Mouse (Mus musculus): Measurements from ENCODE around the gene Tia1.
A peak's percentile ranks its signal among the peaks of the same experiment; 100 is the strongest.
"Not testable (repeated sequence)": the region's sequence is repeated elsewhere in the genome, so short reads cannot be mapped to it uniquely, and the experiment has no call there.

Tia1 gene

GRCm38 (mm10) chr6:86404100-86404861 lies at the start of gene Tia1:
TSS of gene Tia1 (plus strand) at chr6:86404219.
- peak; percentile 96 to 98 for DNase-seq

- DNase-seq: no peak
These were observed 49.1 kb upstream of the Tia1 start for GRCm38 (mm10) chr6:86354948-86355347.

- no peak for DNase-seq
These were observed 47.1 kb upstream of the Tia1 start for GRCm38 (mm10) chr6:86356956-86357355.

GRCm38 (mm10) chr6:86360691-86361090 lies 43.3 kb upstream of the Tia1 start:
- peak; percentile 77 to 79 for DNase-seq

GRCm38 (mm10) chr6:86361373-86361772 lies 42.6 kb upstream of the Tia1 start:
- no peak for DNase-seq

GRCm38 (mm10) chr6:86364442-86365141 lies 39.4 kb upstream of the Tia1 start:
- DNase-seq: peak; percentile 76

- DNase-seq: peak; percentile 93
These were observed 38.5 kb upstream of the Tia1 start, which contains the start of gene Fam136a for GRCm38 (mm10) chr6:86365371-86366124. TSS of gene Fam136a (plus strand) at chr6:86365646.

- DNase-seq: peak; percentile 70 to 73
These were observed 37.7 kb upstream of the Tia1 start for GRCm38 (mm10) chr6:86366125-86366852.

GRCm38 (mm10) chr6:86366853-86367249 lies 37.2 kb upstream of the Tia1 start:
- DNase-seq: no peak

GRCm38 (mm10) chr6:86368479-86368878 lies 35.5 kb upstream of the Tia1 start:
- no peak for DNase-seq

GRCm38 (mm10) chr6:86370093-86370713 lies 33.8 kb upstream of the Tia1 start:
- DNase-seq: no peak

GRCm38 (mm10) chr6:86370764-86371339 lies 33.2 kb upstream of the Tia1 start, which contains the start of gene Snrpg:
TSS of gene Snrpg (plus strand) at chr6:86371304.
- DNase-seq: no peak

GRCm38 (mm10) chr6:86371340-86371911 lies 32.6 kb upstream of the Tia1 start:
- peak; percentile 96 for DNase-seq

GRCm38 (mm10) chr6:86371950-86372516 lies 32.0 kb upstream of the Tia1 start:
- no peak for DNase-seq

GRCm38 (mm10) chr6:86373556-86373955 lies 30.5 kb upstream of the Tia1 start:
- DNase-seq: no peak

GRCm38 (mm10) chr6:86378341-86378740 lies 25.7 kb upstream of the Tia1 start:
- DNase-seq: no peak

- not testable (repeated sequence) for DNase-seq
These were observed 23.9 kb upstream of the Tia1 start for GRCm38 (mm10) chr6:86380112-86380511.

- DNase-seq: no peak
These were observed 21.5 kb upstream of the Tia1 start for GRCm38 (mm10) chr6:86382551-86382950.

GRCm38 (mm10) chr6:86383370-86383769 lies 20.6 kb upstream of the Tia1 start:
- no peak for DNase-seq

- no peak for DNase-seq
These were observed 19.3 kb upstream of the Tia1 start for GRCm38 (mm10) chr6:86384692-86385091.
